Mouse (Mus musculus) embryonic facial prominence, embryonic 12.5 days (tissue): ENCODE data around the gene Bmpr2. TPM values are rescaled to one million over a fixed set of nuclear protein-coding genes. Genes with fewer than 3 reads are reported as not detected.
A peak's percentile ranks its signal among the peaks of the same experiment; 100 is the strongest.

Source experiments
- ATAC-seq: fragments of 200-750 bp; cut with Nextera tagmentation; 2 replicates; pipeline ENCODE4 v1.8.0; 2017; ENCODE audit not compliant: insufficient number of reproducible peaks, insufficient read depth, low FRiP score, low TSS enrichment
- H3K27ac ChIP-seq: fragments of 300-500 bp; sonication (generic); 2 replicates; pipeline ENCODE4 v1.5.1; 2016; ENCODE audit warnings: mild to moderate bottlenecking
- H3K27me3 ChIP-seq: fragments of 300-500 bp; sonication (generic); 2 replicates; pipeline ENCODE4 v1.6.1; 2016; ENCODE audit warnings: mild to moderate bottlenecking, moderate library complexity
- H3K36me3 ChIP-seq: fragments of 300-500 bp; sonication (generic); 2 replicates; pipeline ENCODE4 v1.6.1; 2016; ENCODE audit warnings: mild to moderate bottlenecking
- H3K4me1 ChIP-seq: fragments of 300-500 bp; sonication (generic); 2 replicates; pipeline ENCODE4 v1.6.1; 2016
- H3K4me2 ChIP-seq: fragments of 300-500 bp; sonication (generic); replicated peaks from 2 replicates; pipeline ENCODE4 v1.6.1; 2016; ENCODE audit warnings: mild to moderate bottlenecking, moderate library complexity
- H3K4me3 ChIP-seq: fragments of 300-500 bp; sonication (generic); 2 replicates; pipeline ENCODE4 v1.5.1; 2016; ENCODE audit warnings: mild to moderate bottlenecking
- H3K9ac ChIP-seq: fragments of 300-500 bp; sonication (generic); 2 replicates; pipeline ENCODE4 v1.6.1; 2016; ENCODE audit warnings: mild to moderate bottlenecking, moderate library complexity
- H3K9me3 ChIP-seq: fragments of 300-500 bp; sonication (generic); 2 replicates; pipeline ENCODE4 v1.6.1; 2016; ENCODE audit warnings: mild to moderate bottlenecking, moderate library complexity
- WGBS: fragments of 180-500 bp; shearing (Covaris S2); methylation state at CpG from one replicate; pipeline ENCODE4 v1.1.7; 2016; 5-methylcytosine and 5-hydroxymethylcytosine counted together
- polyA plus RNA-seq: library from polyadenylated mRNA; unstranded; fragments of >200 nt; fragmentation: Nextera tagmentation; extraction: Ambion mirVana; gene quantifications from 2 replicates; pipeline ENCODE4 v1.2.1, GENCODE M21; 2016

Bmpr2 gene
- polyA plus RNA-seq, 1 experiment from 2014 or later, result 10.5 TPM

DNA sequence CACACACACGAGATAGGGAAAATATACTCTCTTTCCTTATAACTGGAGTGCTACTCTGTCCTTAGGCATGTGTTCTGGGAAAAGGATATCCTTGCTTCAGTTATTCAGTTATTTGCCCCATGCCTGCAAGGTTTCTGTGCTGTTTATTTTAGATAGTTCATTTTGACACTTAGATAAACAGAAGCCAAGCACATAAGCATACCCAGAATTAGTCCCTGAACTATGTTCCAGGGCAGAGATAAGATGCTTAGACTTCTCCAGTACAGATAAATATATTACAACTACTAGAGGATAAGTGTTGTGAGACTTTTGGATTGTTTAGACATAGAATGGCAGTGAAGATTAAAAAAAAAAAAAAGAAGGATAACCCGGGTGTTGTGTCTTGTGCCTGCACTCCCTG is 41.2 kb downstream of the Bmpr2 start:
- Histone ChIP-seq H3K27me3 (no peaks in the 10 kb centered on the region), H3K4me1 (0 out of 2 replicates have a peak, but pooled peaks cover 2% of the 10 kb centered on the region), H3K4me2 (no peak overlapping the region), H3K4me3 (no peak overlapping the region), H3K9ac (no peak overlapping the region), H3K9me3 (no peaks in the 10 kb centered on the region), H3K36me3 (no peaks in the 10 kb centered on the region), H3K27ac (no peak overlapping the region)
- ATAC-seq, result no peak
- 68% methylated on average over 2 of the region's 2 CpGs for WGBS

DNA sequence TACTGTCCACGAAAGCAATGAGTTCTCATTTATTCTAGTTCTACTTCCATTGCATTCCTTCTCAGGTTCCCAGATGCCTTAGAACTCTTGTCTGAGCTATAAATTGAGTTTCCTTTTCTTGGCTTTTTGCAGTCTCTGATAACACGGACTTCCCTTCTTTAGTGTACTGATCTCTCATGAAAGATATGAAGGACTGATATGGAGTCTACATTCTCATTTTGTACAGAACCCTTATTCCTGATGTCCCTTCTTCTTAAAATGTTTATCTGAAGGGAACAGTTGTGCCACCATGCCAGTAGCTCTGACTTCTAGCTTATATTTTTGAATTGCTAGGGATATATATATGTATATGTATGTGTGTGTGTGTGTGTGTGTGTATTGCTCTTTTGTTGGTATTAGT is 46.7 kb downstream of the Bmpr2 start:
- Histone ChIP-seq H3K27me3 (no peaks in the 10 kb centered on the region), H3K4me1 (no peaks in the 10 kb centered on the region), H3K4me3 (no peak overlapping the region), H3K27ac (no peak overlapping the region), H3K36me3 (0 out of 2 replicates have a peak, but pooled peaks cover 3% of the 10 kb centered on the region), H3K9ac (no peak overlapping the region), H3K4me2 (no peak overlapping the region), H3K9me3 (no peaks in the 10 kb centered on the region)
- 75% methylated on average over 2 of the region's 2 CpGs for WGBS
- ATAC-seq, result no peak

DNA sequence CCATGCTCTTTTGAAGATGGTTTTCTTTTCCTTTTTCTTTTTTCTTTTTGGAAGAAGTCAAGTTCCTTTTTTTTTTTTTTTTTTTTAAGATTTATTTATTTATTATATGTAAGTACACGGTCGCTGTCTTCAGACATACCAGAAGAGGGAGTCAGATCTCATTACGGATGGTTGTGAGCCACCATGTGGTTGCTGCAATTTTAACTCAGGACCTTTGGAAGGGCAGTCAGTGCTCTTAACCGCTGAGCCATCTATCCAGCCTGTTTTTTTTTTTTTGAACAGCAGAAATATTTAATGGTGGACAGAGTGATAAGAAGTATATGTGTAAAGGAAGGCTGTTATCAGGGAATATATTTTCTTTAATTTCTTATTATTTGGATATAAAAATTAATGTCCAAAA is 49.6 kb downstream of the Bmpr2 start:
- Histone ChIP-seq H3K4me3 (no peak overlapping the region), H3K4me1 (no peaks in the 10 kb centered on the region), H3K4me2 (no peak overlapping the region), H3K27me3 (no peaks in the 10 kb centered on the region), H3K36me3 (peaks cover 27% of the 10 kb centered on the region), H3K9ac (no peak overlapping the region), H3K27ac (no peak overlapping the region), H3K9me3 (no peaks in the 10 kb centered on the region)
- ATAC-seq, result no peak
- WGBS, result 76% methylated on average over 4 of the region's 4 CpGs

DNA sequence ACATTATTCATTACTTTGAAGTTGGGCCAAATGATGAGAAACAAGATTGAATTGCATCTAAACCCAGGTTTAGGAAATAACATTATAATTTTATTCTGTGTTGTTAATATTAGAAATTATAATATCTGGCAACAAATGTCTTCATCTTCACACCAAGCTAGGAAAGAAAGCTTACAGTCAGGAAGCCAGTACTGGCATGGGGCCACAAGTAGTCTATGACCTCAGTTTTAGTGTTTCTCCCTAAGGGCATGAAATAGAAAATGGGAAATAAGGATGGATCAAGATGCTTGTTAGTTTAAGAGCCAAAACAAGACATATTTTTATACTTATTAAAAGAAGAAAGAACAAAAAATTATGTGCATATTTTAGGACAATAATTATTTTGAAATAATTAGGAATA is 62.2 kb downstream of the Bmpr2 start:
- H3K9ac ChIP-seq, result no peak overlapping the region
- no peak overlapping the region for H3K4me2 ChIP-seq
- no peak for ATAC-seq
- H3K4me1 ChIP-seq, result no peaks in the 10 kb centered on the region
- no peak overlapping the region for H3K27ac ChIP-seq
- no peak overlapping the region for H3K4me3 ChIP-seq
- H3K27me3 ChIP-seq, result no peaks in the 10 kb centered on the region
- H3K36me3 ChIP-seq, result peaks cover 16% of the 10 kb centered on the region
- H3K9me3 ChIP-seq, result no peaks in the 10 kb centered on the region

DNA sequence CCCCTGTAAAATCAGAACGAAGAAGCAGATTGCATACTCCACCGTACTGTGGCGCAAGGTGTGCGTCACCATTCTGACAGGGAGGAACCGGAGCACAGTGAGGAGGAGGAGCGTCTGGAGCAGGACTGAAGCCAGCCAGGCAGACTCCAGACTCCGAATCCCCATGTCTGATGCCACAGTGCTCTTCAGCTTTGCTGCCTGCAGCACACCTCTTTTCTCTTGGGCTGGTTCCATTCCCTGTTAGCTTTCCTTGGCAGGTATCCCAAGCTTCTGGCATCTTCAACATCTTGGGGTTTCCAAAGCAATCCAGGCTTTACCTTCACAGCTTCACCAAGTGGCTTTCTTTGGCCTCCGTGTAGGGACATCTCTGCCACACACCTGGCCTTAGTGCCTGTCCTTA is 63.4 kb downstream of the Bmpr2 start:
- 81% methylated on average over 8 of the region's 8 CpGs for WGBS
- no peak overlapping the region for H3K9ac ChIP-seq
- H3K4me2 ChIP-seq, result no peak overlapping the region
- no peak for ATAC-seq
- H3K36me3 ChIP-seq, result peaks cover 16% of the 10 kb centered on the region
- no peaks in the 10 kb centered on the region for H3K4me1 ChIP-seq
- H3K4me3 ChIP-seq, result no peak overlapping the region
- H3K27ac ChIP-seq, result no peak overlapping the region
- no peaks in the 10 kb centered on the region for H3K27me3 ChIP-seq
- H3K9me3 ChIP-seq, result no peaks in the 10 kb centered on the region

DNA sequence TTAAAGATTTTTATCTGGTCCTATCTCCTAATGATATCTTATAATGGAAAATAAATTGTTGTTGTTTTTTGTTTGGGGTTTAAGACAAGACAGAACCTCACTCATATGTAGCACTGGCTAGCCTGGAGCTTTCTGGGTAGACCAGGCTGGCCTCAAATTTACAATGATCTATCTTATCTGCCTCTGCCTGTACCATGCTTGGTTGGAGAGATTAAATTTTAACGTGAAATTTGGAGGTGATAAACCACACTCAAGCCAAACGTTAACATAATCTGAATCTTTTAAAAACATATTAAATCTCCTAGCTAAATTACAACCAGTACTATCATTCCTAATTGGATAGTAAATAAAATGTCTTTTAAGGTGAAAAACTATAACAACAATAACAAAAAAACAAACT is 66.2 kb downstream of the Bmpr2 start:
- Histone ChIP-seq H3K4me2 (no peak overlapping the region), H3K27me3 (no peaks in the 10 kb centered on the region), H3K4me1 (peaks cover 3% of the 10 kb centered on the region; the same call in 1 of the 2 replicates), H3K9ac (no peak overlapping the region), H3K27ac (no peak overlapping the region), H3K4me3 (no peak overlapping the region), H3K9me3 (no peaks in the 10 kb centered on the region), H3K36me3 (peaks cover 12% of the 10 kb centered on the region)
- 76% methylated on average over 2 of the region's 2 CpGs for WGBS
- no peak for ATAC-seq

DNA sequence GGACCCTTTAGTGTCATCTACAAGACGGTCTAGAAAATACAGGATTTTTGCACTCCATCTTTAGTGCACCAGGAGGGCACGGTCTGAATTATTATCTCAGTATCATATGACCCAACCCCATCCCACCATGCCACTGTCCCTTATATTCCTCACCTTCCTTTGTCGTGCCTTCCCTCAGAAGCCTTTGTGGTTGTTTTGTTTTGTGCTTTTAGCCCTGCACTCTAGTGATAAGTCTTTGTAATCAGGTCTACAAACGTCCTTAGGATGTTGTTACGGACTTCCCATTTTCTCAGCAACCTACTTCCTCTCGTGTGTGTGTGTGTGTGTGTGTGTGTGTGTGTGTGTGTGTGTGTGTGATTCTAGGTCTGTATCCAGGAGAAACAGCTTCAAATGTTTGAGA is 67.0 kb downstream of the Bmpr2 start:
- Histone ChIP-seq H3K27ac (no peak overlapping the region), H3K9ac (no peak overlapping the region), H3K36me3 (peaks cover 10% of the 10 kb centered on the region), H3K27me3 (no peaks in the 10 kb centered on the region), H3K9me3 (no peaks in the 10 kb centered on the region), H3K4me3 (no peak overlapping the region), H3K4me2 (no peak overlapping the region), H3K4me1 (peaks cover 3% of the 10 kb centered on the region; the same call in 1 of the 2 replicates)
- WGBS, result 72% methylated on average over 6 of the region's 6 CpGs
- no peak for ATAC-seq

DNA sequence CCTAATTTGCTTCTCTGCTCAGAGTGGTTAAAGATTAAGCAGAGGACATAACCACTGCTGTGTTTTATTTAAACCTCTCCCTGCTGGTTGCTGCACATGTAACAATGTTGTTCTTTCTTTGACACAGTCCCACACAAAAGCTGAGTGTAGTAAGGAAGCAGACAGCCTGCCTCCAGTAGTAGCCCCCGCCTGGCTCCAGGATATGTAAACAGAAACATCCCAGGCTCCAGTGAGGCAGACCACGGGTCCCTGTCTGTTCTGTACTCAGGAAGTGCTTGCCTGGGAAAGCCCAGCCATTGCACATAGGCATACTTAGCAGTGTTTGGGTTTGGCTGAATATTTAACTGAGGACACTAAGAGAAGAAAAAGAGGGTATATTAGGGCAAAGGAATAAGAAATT is 70.5 kb downstream of the Bmpr2 start:
- no peak; the same call in 1 of the 2 replicates for ATAC-seq
- no peak overlapping the region for H3K4me3 ChIP-seq
- WGBS, result 4% methylated on average over 2 of the region's 2 CpGs
- no peak overlapping the region for H3K9ac ChIP-seq
- no peaks in the 10 kb centered on the region for H3K9me3 ChIP-seq
- no peaks in the 10 kb centered on the region for H3K36me3 ChIP-seq
- H3K27me3 ChIP-seq, result no peaks in the 10 kb centered on the region
- peak overlapping the region; percentile 50 for H3K27ac ChIP-seq
- no peak overlapping the region for H3K4me2 ChIP-seq
- H3K4me1 ChIP-seq, result peaks cover 3% of the 10 kb centered on the region; the same call in 1 of the 2 replicates

DNA sequence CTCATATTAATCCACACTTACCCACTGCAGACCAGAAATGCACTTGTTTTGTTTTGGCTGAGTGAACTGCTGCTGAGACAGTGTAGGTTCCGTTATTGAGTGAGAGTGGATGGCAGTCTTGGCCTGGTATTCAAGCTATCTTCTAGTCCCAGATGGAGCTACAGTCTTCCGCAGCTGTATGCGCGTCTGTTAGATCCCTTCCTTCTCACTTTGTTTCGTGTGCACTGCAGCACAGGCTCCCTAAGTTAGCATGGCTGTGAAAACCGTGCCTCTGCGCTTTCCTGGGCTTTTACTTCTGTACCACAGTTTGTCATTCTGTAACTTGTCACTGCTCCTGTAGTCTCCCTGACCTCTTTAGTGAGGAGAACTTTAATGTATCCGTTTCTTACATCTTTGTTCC is 85.1 kb downstream of the Bmpr2 start:
- 47% methylated on average over 8 of the region's 8 CpGs for WGBS
- ATAC-seq, result no peak
- H3K27ac ChIP-seq, result 0 out of 2 replicates have a peak overlapping the region, but pooled peaks have one; percentile 23

DNA sequence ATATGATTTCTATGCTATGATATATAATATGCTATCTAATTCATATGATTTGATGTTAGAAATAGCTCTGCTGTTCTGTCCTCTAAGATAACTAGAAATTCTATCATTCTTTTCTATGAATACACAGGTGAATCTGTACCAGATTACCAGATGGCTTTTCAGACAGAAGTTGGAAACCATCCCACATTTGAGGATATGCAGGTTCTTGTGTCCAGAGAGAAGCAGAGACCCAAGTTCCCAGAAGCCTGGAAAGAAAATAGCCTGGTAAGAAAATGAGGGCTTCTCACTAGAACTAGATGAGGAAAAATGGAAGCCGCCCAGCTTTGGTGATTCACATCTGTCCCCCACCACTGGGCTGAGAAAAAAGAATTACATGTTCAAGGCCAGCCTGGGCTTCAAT is 95.8 kb downstream of the Bmpr2 start:
- H3K27ac ChIP-seq, result no peak overlapping the region
- H3K9ac ChIP-seq, result no peak overlapping the region
- no peak for ATAC-seq
- no peaks in the 10 kb centered on the region for H3K4me1 ChIP-seq
- peaks cover 42% of the 10 kb centered on the region for H3K36me3 ChIP-seq
- no peak overlapping the region for H3K4me2 ChIP-seq
- H3K9me3 ChIP-seq, result no peaks in the 10 kb centered on the region
- WGBS, result 92% methylated on average over 1 of the region's 1 CpGs
- no peaks in the 10 kb centered on the region for H3K27me3 ChIP-seq
- H3K4me3 ChIP-seq, result no peak overlapping the region

More for the DNA sequence above, 85.1 kb downstream of the Bmpr2 start:
- Histone ChIP-seq H3K4me3 (no peak overlapping the region), H3K27me3 (no peaks in the 10 kb centered on the region), H3K36me3 (peaks cover 32% of the 10 kb centered on the region), H3K4me1 (0 out of 2 replicates have a peak, but pooled peaks cover 7% of the 10 kb centered on the region), H3K9me3 (no peaks in the 10 kb centered on the region), H3K4me2 (no peak overlapping the region), H3K9ac (no peak overlapping the region)

DNA sequence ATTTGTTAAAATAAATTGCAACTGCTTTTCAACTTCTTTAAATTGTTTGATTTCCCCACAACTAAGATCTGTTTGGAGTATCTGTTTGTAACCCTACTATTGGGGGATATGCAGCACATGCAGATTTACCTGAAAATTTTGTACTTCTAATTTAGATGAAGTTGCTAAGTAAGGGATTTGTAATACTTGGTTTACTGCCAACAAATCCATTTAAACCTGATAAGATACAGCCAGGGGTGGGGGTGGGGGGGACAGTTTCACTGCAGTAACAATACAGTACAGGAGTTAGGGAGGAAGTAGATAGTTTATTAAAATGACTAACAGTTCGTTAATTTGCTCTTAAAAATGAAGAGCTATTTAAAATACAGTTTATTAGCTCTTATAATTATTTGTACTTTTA is 98.9 kb downstream of the Bmpr2 start:
- Histone ChIP-seq H3K4me3 (no peak overlapping the region), H3K36me3 (peaks cover 46% of the 10 kb centered on the region), H3K9ac (no peak overlapping the region), H3K9me3 (no peaks in the 10 kb centered on the region), H3K27ac (no peak overlapping the region), H3K4me2 (no peak overlapping the region), H3K27me3 (no peaks in the 10 kb centered on the region), H3K4me1 (no peaks in the 10 kb centered on the region)
- no peak for ATAC-seq
- WGBS, result 86% methylated on average over 1 of the region's 1 CpGs

DNA sequence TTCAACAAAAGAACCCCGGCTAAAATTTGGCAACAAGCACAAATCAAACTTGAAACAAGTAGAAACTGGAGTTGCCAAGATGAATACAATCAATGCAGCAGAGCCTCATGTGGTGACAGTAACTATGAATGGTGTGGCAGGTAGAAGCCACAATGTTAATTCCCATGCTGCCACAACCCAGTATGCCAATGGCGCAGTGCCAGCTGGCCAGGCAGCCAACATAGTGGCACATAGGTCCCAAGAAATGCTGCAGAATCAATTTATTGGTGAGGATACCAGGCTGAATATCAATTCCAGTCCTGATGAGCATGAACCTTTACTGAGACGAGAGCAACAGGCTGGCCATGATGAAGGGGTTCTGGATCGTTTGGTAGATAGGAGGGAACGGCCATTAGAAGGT is 104.8 kb downstream of the Bmpr2 start:
- no peak overlapping the region for H3K4me3 ChIP-seq
- H3K9me3 ChIP-seq, result no peaks in the 10 kb centered on the region
- 89% methylated on average over 5 of the region's 5 CpGs for WGBS
- no peaks in the 10 kb centered on the region for H3K4me1 ChIP-seq
- H3K36me3 ChIP-seq, result peaks cover 51% of the 10 kb centered on the region
- H3K4me2 ChIP-seq, result no peak overlapping the region
- H3K27me3 ChIP-seq, result no peaks in the 10 kb centered on the region
- H3K9ac ChIP-seq, result no peak overlapping the region
- ATAC-seq, result no peak
- H3K27ac ChIP-seq, result no peak overlapping the region

DNA sequence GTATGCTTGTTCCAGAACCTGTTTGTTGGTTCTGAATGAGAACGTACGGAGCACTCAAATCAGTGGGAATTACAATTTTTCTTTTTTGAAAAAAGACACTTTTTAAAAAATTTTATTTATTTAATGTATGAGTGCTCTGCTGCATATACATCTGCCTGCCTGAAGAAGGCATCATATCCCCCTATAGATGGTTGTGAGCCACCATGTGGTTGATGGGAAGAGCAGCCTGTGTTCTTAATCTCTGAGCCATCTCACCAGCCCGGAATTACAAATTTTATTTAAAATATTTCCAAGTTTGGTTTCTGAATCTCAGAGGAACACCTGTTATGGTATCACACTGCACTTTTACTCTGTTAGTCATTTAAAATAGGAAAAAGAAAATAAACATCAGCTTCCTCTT is 110.8 kb downstream of the Bmpr2 start:
- H3K9me3 ChIP-seq, result no peaks in the 10 kb centered on the region
- ATAC-seq, result no peak
- no peaks in the 10 kb centered on the region for H3K4me1 ChIP-seq
- H3K27me3 ChIP-seq, result no peaks in the 10 kb centered on the region
- H3K4me3 ChIP-seq, result no peak overlapping the region
- H3K36me3 ChIP-seq, result peaks cover 25% of the 10 kb centered on the region
- no peak overlapping the region for H3K27ac ChIP-seq
- WGBS, result 83% methylated on average over 3 of the region's 3 CpGs
- no peak overlapping the region for H3K4me2 ChIP-seq
- H3K9ac ChIP-seq, result no peak overlapping the region
